Mouse (Mus musculus): ENCODE measurements around the gene Hoxc10. TPM values are rescaled to one million over a fixed set of nuclear protein-coding genes. Genes with fewer than 3 reads are reported as not detected.

Hoxc10 gene
- polyA plus RNA-seq, 1 experiment from 2014 or later: 49.0 TPM

DNA sequence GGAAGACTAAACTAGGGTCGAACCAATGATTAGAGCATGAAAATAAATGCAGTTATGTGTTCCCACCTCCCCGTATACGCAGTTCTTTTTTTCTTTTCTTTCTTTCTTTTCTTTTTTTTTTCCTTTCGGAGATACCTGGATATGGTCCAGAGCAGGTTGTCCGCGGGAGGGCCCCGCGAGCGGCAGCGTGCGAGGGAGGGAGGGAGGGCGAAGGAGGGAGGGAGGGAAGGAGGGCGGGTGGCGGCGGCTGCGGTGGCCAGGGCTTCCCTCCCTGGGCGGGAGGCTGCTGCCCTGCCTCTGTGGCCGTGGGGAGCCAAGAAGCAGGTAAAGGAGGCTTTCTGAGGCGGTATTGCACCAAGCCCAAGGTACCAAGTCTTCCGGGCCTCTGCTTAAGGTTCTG lies 9.6 kb downstream of the Hoxc10 start, which contains the start of gene Hoxc9:
Gene Hoxc9 (plus strand): TSS at position 269 of the 400 bp plus-strand sequence.
- H3K36me3 ChIP-seq (ENCODE audit: insufficient read depth, low read length): no peaks in the 10 kb centered on the region

DNA sequence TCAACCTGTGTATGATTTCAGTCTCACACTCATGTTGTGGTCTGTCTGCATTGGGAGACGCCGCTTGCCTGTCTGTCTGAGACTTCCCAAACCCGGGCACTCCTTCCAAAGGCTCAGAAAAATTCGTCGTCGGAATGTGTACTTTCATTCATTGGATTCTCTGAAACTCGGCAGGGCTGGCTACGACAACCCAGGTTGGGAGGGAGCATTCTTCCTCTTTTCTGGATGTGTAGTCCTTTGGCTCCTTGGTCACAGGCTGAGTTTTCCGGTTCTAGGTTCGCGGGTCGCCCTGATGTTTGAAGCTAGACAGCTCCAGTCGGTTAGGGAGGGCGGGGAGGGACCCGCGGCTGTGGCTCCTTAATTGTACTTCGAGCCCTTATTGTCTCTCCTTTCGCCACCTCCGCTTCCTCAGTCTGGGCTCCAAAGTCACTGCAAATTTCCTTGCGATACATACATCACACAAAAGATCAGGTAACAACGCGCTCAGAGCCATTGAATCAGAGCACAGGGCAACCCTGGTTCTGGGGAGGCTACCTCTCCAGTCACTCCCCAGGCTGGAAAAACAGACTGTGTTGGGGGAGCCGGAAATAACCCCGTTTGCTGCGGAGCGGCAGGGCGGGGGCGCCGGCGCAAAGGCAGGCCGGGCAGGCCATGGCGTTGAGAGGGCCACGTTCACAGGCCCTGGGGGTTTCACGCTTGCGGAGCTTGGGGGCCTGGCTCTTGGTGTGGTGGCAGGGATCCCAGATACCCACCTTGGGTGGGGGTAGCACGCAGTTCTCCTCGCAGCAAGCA lies 10.2 kb downstream of the Hoxc10 start:
- WGBS: 1% methylated on average over 37 of the region's 37 CpGs
- Histone ChIP-seq H3K27ac (ENCODE audit: low read length) (peak overlapping the region; percentile 97), H3K36me3 (ENCODE audit: insufficient read depth, low read length) (no peaks in the 10 kb centered on the region), H3K4me3 (ENCODE audit: low read length) (peak overlapping the region; percentile 59), H3K9ac (replicated peaks; ENCODE audit: low read length) (peak overlapping the region; percentile 97), H3K27me3 (ENCODE audit: insufficient read depth, low read length) (peaks cover 25% of the 10 kb centered on the region; the same call in 1 of the 2 replicates), H3K9me3 (ENCODE audit: low read length) (no peaks in the 10 kb centered on the region), H3K4me2 (replicated peaks; ENCODE audit: low read depth, low read length) (peak overlapping the region; percentile 84), H3K4me1 (ENCODE audit: insufficient read depth, low read length) (peaks cover 43% of the 10 kb centered on the region)
- no peak for ATAC-seq (ENCODE audit: low FRiP score, low TSS enrichment)

More for the DNA sequence above, 9.6 kb downstream of the Hoxc10 start, which contains the start of gene Hoxc9:
- Histone ChIP-seq H3K4me1 (ENCODE audit: insufficient read depth, low read length) (peaks cover 47% of the 10 kb centered on the region), H3K9me3 (ENCODE audit: low read length) (no peaks in the 10 kb centered on the region), H3K9ac (replicated peaks; ENCODE audit: low read length) (peak within 1 kb of the TSS; percentile 97), H3K4me3 (ENCODE audit: low read length) (peak within 1 kb of the TSS; percentile 59), H3K4me2 (replicated peaks; ENCODE audit: low read depth, low read length) (peak within 1 kb of the TSS; percentile 84), H3K27me3 (ENCODE audit: insufficient read depth, low read length) (peaks cover 25% of the 10 kb centered on the region; the same call in 1 of the 2 replicates), H3K27ac (ENCODE audit: low read length) (peak within 1 kb of the TSS; percentile 97)
- WGBS: 0% methylated on average over 13 of the region's 20 CpGs
- ATAC-seq (ENCODE audit: low FRiP score, low TSS enrichment): no peak

DNA sequence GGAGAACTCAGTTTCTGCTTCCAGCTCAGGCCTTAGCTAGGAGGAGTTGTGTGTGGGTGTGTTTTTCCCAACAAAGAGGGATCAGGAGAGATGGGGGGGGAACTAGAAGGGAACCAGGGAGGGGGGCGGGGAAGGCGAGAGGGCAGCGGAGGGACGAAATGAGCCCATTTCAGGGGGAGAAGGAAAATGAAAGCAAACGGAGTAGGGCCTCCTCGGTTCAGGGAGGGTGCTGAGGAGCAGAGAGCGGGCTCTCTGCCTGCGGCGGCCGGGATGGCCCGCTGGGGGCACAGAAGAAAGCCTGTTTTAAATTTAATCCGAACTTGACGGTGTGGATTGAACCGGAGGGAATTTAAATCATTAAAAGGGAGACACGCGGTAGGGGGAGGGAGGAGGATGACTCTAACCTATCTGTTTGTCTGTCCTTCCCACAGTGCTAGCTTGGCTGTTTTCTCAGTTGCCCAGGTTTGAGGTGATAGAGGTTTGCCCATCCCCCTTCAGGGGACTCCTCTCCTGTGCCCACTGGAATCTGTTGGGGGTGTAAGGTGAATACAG lies 10.9 kb downstream of the Hoxc10 start:
- Histone ChIP-seq H3K9ac (replicated peaks; ENCODE audit: low read length) (peak overlapping the region; percentile 97), H3K27ac (ENCODE audit: low read length) (peak overlapping the region; percentile 97), H3K9me3 (ENCODE audit: low read length) (no peaks in the 10 kb centered on the region), H3K36me3 (ENCODE audit: insufficient read depth, low read length) (no peaks in the 10 kb centered on the region), H3K4me2 (replicated peaks; ENCODE audit: low read depth, low read length) (peak overlapping the region; percentile 84), H3K4me3 (ENCODE audit: low read length) (peak overlapping the region; percentile 59), H3K4me1 (ENCODE audit: insufficient read depth, low read length) (peaks cover 43% of the 10 kb centered on the region), H3K27me3 (ENCODE audit: insufficient read depth, low read length) (peaks cover 25% of the 10 kb centered on the region)
- ATAC-seq (ENCODE audit: low FRiP score, low TSS enrichment): no peak
- WGBS: 2% methylated on average over 16 of the region's 16 CpGs

DNA sequence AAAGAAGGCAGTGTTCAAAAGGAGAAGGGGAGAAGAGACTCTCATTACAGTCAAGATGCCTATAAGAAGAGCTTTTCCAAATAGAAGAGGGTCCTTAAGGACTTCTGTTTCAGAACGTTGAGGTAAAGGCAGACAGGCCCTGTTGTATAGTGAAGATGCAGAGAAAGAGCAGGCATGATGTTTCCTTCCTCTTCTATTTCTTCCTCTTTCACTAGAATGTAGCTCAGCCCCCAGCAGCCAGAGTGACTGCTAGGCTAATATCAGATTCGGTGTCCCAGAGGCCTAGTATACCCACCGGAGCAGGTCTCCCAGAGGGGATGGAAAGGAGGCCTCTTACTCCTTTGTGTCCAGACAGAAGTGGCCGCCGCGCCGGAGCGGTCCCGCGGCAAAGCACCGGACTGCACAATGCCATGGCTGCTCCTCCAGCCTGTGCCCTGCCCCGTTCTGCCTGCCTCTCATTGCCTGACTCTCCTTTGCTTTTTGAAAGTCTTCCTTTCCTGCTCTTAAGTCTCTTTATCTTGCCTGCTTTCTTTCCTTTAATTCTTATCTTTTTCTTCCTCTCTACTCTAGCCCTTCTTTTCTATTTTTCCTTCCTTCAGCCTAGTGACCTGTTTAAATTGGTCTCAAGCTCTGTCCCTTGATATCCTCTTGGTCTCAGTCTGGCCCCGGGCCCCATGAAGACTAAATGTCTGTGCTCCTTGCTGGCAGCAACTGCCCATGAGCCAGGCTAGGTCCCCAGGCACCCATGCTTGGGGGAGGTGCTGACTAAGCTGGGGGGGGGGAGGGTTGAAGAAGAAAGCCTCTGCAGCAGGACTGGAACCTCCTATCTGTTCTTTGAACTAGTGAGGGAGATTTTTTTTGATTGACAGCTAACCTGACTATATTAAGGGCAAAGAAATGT lies 12.3 kb downstream of the Hoxc10 start:
- H3K4me3 ChIP-seq (ENCODE audit: low read length): peak overlapping the region; percentile 59
- peak overlapping the region; percentile 84 for H3K4me2 ChIP-seq (replicated peaks; ENCODE audit: low read depth, low read length)

DNA sequence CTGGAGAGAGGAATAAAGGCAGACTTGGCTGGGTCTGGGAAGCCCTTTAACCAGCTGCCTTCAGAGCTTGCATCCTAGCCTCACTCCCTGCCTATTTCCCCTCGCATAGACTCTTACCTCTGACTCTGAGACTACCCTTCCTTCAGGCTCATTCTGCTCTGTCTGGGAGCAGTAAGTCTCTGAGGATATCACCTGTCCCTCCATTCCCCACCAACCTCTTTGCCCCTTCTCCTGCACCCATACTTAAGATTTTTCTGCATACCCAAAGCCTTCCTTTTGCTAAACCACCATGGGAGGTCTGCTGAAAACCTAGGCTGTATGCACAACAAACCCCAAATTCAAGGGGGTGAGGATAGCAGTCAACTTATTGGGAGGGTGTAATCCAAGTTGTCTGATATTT lies 13.3 kb downstream of the Hoxc10 start:
- Histone ChIP-seq H3K9me3 (ENCODE audit: low read length) (no peaks in the 10 kb centered on the region), H3K9ac (replicated peaks; ENCODE audit: low read length) (peak overlapping the region; percentile 97), H3K27me3 (ENCODE audit: insufficient read depth, low read length) (peaks cover 16% of the 10 kb centered on the region), H3K4me3 (ENCODE audit: low read length) (peak overlapping the region; percentile 74), H3K4me2 (replicated peaks; ENCODE audit: low read depth, low read length) (peak overlapping the region; percentile 84), H3K27ac (ENCODE audit: low read length) (peak overlapping the region; percentile 96), H3K4me1 (ENCODE audit: insufficient read depth, low read length) (peaks cover 57% of the 10 kb centered on the region), H3K36me3 (ENCODE audit: insufficient read depth, low read length) (no peaks in the 10 kb centered on the region)
- ATAC-seq (ENCODE audit: low FRiP score, low TSS enrichment): no peak
- 6% methylated on average over 1 of the region's 1 CpGs for WGBS

More for the DNA sequence above, 12.3 kb downstream of the Hoxc10 start:
- H3K27ac ChIP-seq (ENCODE audit: low read length): peak overlapping the region; percentile 97
- 16% methylated on average over 13 of the region's 13 CpGs for WGBS
- H3K4me1 ChIP-seq (ENCODE audit: insufficient read depth, low read length): peaks cover 49% of the 10 kb centered on the region
- H3K27me3 ChIP-seq (ENCODE audit: insufficient read depth, low read length): peaks cover 21% of the 10 kb centered on the region
- no peaks in the 10 kb centered on the region for H3K36me3 ChIP-seq (ENCODE audit: insufficient read depth, low read length)
- no peak for ATAC-seq (ENCODE audit: low FRiP score, low TSS enrichment)
- H3K9me3 ChIP-seq (ENCODE audit: low read length): no peaks in the 10 kb centered on the region
- H3K9ac ChIP-seq (replicated peaks; ENCODE audit: low read length): peak overlapping the region; percentile 97

DNA sequence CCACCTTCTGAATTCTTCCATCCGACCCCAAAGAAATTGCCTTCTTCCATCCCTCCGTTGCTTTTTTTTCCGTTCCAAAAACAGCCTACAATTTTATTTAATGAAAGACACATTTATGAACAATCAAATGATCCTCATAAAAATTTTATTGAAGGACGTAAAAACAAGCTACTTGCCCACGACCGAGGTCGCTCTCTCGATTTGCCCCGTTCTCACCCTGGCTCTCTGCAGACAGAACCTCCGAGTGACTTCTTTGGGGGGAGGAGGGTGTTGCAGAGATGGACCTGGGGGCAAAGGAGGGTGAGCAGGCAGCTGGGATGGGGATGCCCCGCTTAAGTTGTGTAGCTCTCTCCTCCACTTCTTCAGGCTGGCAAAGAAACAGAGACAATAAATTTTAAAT lies 13.8 kb downstream of the Hoxc10 start:
- H3K4me3 ChIP-seq (ENCODE audit: low read length): peak overlapping the region; percentile 74
- H3K4me1 ChIP-seq (ENCODE audit: insufficient read depth, low read length): peaks cover 57% of the 10 kb centered on the region
- no peak for ATAC-seq (ENCODE audit: low FRiP score, low TSS enrichment)
- peak overlapping the region; percentile 97 for H3K9ac ChIP-seq (replicated peaks; ENCODE audit: low read length)
- peaks cover 17% of the 10 kb centered on the region for H3K27me3 ChIP-seq (ENCODE audit: insufficient read depth, low read length)
- H3K36me3 ChIP-seq (ENCODE audit: insufficient read depth, low read length): no peaks in the 10 kb centered on the region
- peak overlapping the region; percentile 96 for H3K27ac ChIP-seq (ENCODE audit: low read length)
- H3K9me3 ChIP-seq (ENCODE audit: low read length): no peaks in the 10 kb centered on the region
- H3K4me2 ChIP-seq (replicated peaks; ENCODE audit: low read depth, low read length): peak overlapping the region; percentile 84
- 4% methylated on average over 11 of the region's 11 CpGs for WGBS

DNA sequence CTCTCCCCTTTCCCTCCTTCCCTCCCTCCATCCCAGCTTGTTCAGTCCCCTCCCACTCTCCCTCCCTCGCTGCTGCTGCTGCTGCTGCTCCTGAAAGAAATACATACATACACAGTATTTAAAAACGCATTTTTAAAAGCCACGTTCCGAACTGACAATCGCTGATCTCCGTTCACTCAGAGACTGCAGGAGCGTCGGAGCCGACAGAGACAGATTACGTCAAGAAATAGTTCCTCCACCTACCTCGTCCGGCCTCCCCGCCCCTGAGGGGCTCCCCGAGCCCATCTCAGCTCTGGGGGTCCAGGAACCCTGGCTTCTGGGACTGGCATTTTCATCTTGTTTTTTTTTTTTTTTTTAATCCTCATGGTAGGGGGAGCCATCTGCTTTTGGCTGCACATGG lies 14.3 kb downstream of the Hoxc10 start:
- Histone ChIP-seq H3K36me3 (ENCODE audit: insufficient read depth, low read length) (no peaks in the 10 kb centered on the region), H3K4me3 (ENCODE audit: low read length) (peak overlapping the region; percentile 74), H3K9me3 (ENCODE audit: low read length) (no peaks in the 10 kb centered on the region), H3K4me1 (ENCODE audit: insufficient read depth, low read length) (peaks cover 59% of the 10 kb centered on the region), H3K9ac (replicated peaks; ENCODE audit: low read length) (peak overlapping the region; percentile 97), H3K27ac (ENCODE audit: low read length) (peak overlapping the region; percentile 96), H3K4me2 (replicated peaks; ENCODE audit: low read depth, low read length) (peak overlapping the region; percentile 84), H3K27me3 (ENCODE audit: insufficient read depth, low read length) (peaks cover 22% of the 10 kb centered on the region)
- ATAC-seq (ENCODE audit: low FRiP score, low TSS enrichment): no peak
- under 1% methylated on average over 14 of the region's 14 CpGs for WGBS

DNA sequence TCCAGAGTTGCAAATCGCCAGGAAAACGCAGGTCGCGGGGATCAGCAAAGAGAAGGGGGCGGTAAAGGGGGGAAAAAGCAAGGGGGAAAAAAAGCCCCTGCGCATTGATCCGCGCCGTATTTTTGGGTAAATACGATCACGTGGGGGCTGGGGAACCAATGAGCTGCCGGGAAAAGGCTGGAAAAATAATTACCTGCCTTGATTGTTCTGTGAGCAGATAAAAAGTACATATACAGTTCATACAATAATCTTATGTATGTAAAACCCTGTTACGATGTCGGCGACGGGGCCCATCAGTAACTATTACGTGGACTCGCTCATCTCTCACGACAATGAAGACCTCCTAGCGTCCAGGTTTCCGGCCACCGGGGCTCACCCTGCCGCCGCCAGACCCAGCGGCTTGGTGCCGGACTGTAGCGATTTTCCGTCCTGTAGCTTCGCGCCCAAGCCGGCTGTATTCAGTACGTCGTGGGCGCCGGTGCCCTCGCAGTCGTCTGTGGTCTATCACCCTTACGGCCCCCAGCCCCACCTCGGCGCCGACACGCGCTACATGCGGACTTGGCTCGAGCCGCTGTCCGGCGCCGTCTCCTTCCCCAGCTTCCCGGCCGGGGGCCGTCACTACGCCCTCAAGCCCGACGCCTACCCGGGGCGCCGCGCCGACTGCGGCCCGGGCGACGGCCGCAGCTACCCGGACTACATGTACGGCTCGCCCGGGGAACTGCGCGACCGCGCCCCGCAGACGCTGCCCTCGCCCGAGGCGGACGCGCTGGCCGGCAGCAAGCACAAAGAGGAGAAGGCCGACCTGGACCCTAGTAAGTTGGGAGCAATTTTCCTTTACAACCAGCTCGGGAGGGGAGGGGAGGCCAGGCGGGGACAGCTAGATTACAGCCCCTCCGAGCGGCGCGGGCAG lies 15.0 kb downstream of the Hoxc10 start:
- no peak; the same call in 1 of the 2 replicates for ATAC-seq (ENCODE audit: low FRiP score, low TSS enrichment)
- Histone ChIP-seq H3K36me3 (ENCODE audit: insufficient read depth, low read length) (no peaks in the 10 kb centered on the region), H3K9ac (replicated peaks; ENCODE audit: low read length) (peak overlapping the region; percentile 97), H3K4me2 (replicated peaks; ENCODE audit: low read depth, low read length) (peak overlapping the region; percentile 84), H3K9me3 (ENCODE audit: low read length) (no peaks in the 10 kb centered on the region), H3K27me3 (ENCODE audit: insufficient read depth, low read length) (peaks cover 25% of the 10 kb centered on the region), H3K27ac (ENCODE audit: low read length) (peak overlapping the region; percentile 96), H3K4me1 (ENCODE audit: insufficient read depth, low read length) (peaks cover 65% of the 10 kb centered on the region), H3K4me3 (ENCODE audit: low read length) (peak overlapping the region; percentile 74)
- WGBS: under 1% methylated on average over 88 of the region's 88 CpGs

DNA sequence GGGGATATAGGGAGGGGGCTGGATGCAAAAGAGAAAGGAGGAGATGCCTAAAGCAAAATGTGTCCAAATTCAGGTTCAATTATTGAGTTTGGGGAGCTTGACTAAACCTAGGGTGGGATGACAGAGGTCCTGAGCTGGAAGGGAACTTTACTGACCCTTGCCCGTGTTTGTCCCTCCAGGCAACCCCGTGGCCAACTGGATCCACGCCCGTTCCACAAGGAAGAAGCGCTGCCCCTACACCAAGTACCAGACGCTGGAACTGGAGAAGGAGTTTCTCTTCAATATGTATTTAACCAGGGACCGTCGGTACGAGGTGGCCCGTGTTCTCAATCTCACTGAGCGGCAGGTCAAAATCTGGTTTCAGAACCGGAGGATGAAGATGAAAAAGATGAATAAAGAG lies 17.1 kb downstream of the Hoxc10 start:
- Histone ChIP-seq H3K9ac (replicated peaks; ENCODE audit: low read length) (peak overlapping the region; percentile 77), H3K4me1 (ENCODE audit: insufficient read depth, low read length) (peaks cover 73% of the 10 kb centered on the region), H3K27ac (ENCODE audit: low read length) (peak overlapping the region; percentile 78), H3K9me3 (ENCODE audit: low read length) (no peaks in the 10 kb centered on the region), H3K36me3 (ENCODE audit: insufficient read depth, low read length) (no peaks in the 10 kb centered on the region), H3K4me3 (ENCODE audit: low read length) (peak overlapping the region; percentile 74), H3K27me3 (ENCODE audit: insufficient read depth, low read length) (peaks cover 35% of the 10 kb centered on the region), H3K4me2 (replicated peaks; ENCODE audit: low read depth, low read length) (peak overlapping the region; percentile 84)
- ATAC-seq (ENCODE audit: low FRiP score, low TSS enrichment): no peak
- 10% methylated on average over 12 of the region's 12 CpGs for WGBS
